Mouse (Mus musculus): ENCODE data around the gene Fam71e2. TPM values are rescaled to one million over a fixed set of nuclear protein-coding genes. Genes with fewer than 3 reads are reported as not detected.

Fam71e2 gene
- polyA plus RNA-seq, 1 experiment from 2014 or later: not detected

GRCm38 (mm10) chr7:4759670-4760069 lies 11.4 kb downstream of the Fam71e2 start:
- DNase-seq (no peak), ATAC-seq (ENCODE audit: low FRiP score, low TSS enrichment) (no peak)
- no peak overlapping the region for H3K4me3 ChIP-seq (replicated peaks; ENCODE audit: low read depth, low read length)
- no peak overlapping the region for H3K4me2 ChIP-seq (ENCODE audit: low read length)
- H3K9me3 ChIP-seq (ENCODE audit: control insufficient read depth, low read length): no peaks in the 10 kb centered on the region
- H3K27me3 ChIP-seq (ENCODE audit: control insufficient read depth, insufficient read depth, low read length): no peaks in the 10 kb centered on the region
- 50% methylated on average over 1 of the region's 1 CpGs for WGBS
- no peaks in the 10 kb centered on the region for H3K4me1 ChIP-seq (ENCODE audit: control insufficient read depth, insufficient read depth, low read length)
- H3K9ac ChIP-seq (replicated peaks; ENCODE audit: low read length): no peak overlapping the region
- no peaks in the 10 kb centered on the region for H3K36me3 ChIP-seq (ENCODE audit: control insufficient read depth, insufficient read depth, low read length)
- H3K27ac ChIP-seq (replicated peaks; ENCODE audit: low read depth, low read length): no peak overlapping the region

- no peak within 1 kb of the TSS for H3K9ac ChIP-seq (replicated peaks; ENCODE audit: low read length)
- H3K9me3 ChIP-seq (ENCODE audit: control insufficient read depth, low read length): no peaks in the 10 kb centered on the region
- H3K4me3 ChIP-seq (replicated peaks; ENCODE audit: low read depth, low read length): peak within 1 kb of the TSS; percentile 28
- H3K27me3 ChIP-seq (ENCODE audit: control insufficient read depth, insufficient read depth, low read length): no peaks in the 10 kb centered on the region
- WGBS: 3% methylated on average over 24 of the region's 24 CpGs
- ATAC-seq (ENCODE audit: low FRiP score, low TSS enrichment) (peak; percentile 91), DNase-seq (peak; percentile 88)
- peak within 1 kb of the TSS; percentile 50 for H3K4me2 ChIP-seq (ENCODE audit: low read length)
- 0 out of 2 replicates have a peak, but pooled peaks cover 3% of the 10 kb centered on the region for H3K36me3 ChIP-seq (ENCODE audit: control insufficient read depth, insufficient read depth, low read length)
- no peak within 1 kb of the TSS for H3K27ac ChIP-seq (replicated peaks; ENCODE audit: low read depth, low read length)
- peaks cover 14% of the 10 kb centered on the region for H3K4me1 ChIP-seq (ENCODE audit: control insufficient read depth, insufficient read depth, low read length)
Observed at GRCm38 (mm10) chr7:4752821-4753570, 18.1 kb downstream of the Fam71e2 start, which contains the start of gene Cox6b2. Gene Cox6b2, minus strand, starts transcription at chr7:4753094.

- ATAC-seq (ENCODE audit: low FRiP score, low TSS enrichment) (peak; percentile 77), DNase-seq (peak; percentile 48)
- Histone ChIP-seq H3K36me3 (ENCODE audit: control insufficient read depth, insufficient read depth, low read length) (peaks cover 6% of the 10 kb centered on the region; the same call in 1 of the 2 replicates), H3K27me3 (ENCODE audit: control insufficient read depth, insufficient read depth, low read length) (no peaks in the 10 kb centered on the region), H3K4me3 (replicated peaks; ENCODE audit: low read depth, low read length) (peak overlapping the region; percentile 28), H3K9me3 (ENCODE audit: control insufficient read depth, low read length) (no peaks in the 10 kb centered on the region), H3K27ac (replicated peaks; ENCODE audit: low read depth, low read length) (no peak overlapping the region), H3K9ac (replicated peaks; ENCODE audit: low read length) (no peak overlapping the region), H3K4me2 (ENCODE audit: low read length) (peak overlapping the region; percentile 50), H3K4me1 (ENCODE audit: control insufficient read depth, insufficient read depth, low read length) (peaks cover 14% of the 10 kb centered on the region)
- 3% methylated on average over 30 of the region's 30 CpGs for WGBS
Observed at GRCm38 (mm10) chr7:4751971-4752820, 18.9 kb downstream of the Fam71e2 start.

- no peak overlapping the region for H3K4me2 ChIP-seq (ENCODE audit: low read length)
- H3K4me1 ChIP-seq (ENCODE audit: control insufficient read depth, insufficient read depth, low read length): peaks cover 14% of the 10 kb centered on the region
- peaks cover 27% of the 10 kb centered on the region for H3K36me3 ChIP-seq (ENCODE audit: control insufficient read depth, insufficient read depth, low read length)
- H3K4me3 ChIP-seq (replicated peaks; ENCODE audit: low read depth, low read length): no peak overlapping the region
- no peaks in the 10 kb centered on the region for H3K27me3 ChIP-seq (ENCODE audit: control insufficient read depth, insufficient read depth, low read length)
- no peak overlapping the region for H3K27ac ChIP-seq (replicated peaks; ENCODE audit: low read depth, low read length)
- no peak overlapping the region for H3K9ac ChIP-seq (replicated peaks; ENCODE audit: low read length)
- H3K9me3 ChIP-seq (ENCODE audit: control insufficient read depth, low read length): no peaks in the 10 kb centered on the region
- no peak for ATAC-seq (ENCODE audit: low FRiP score, low TSS enrichment)
- 89% methylated on average over 2 of the region's 2 CpGs for WGBS
- DNase-seq: no peak
Observed at GRCm38 (mm10) chr7:4749169-4749568, 21.9 kb downstream of the Fam71e2 start.

- DNase-seq: no peak
- Histone ChIP-seq H3K27me3 (ENCODE audit: control insufficient read depth, insufficient read depth, low read length) (no peaks in the 10 kb centered on the region), H3K4me1 (ENCODE audit: control insufficient read depth, insufficient read depth, low read length) (peaks cover 14% of the 10 kb centered on the region), H3K9ac (replicated peaks; ENCODE audit: low read length) (no peak overlapping the region), H3K4me3 (replicated peaks; ENCODE audit: low read depth, low read length) (no peak overlapping the region), H3K4me2 (ENCODE audit: low read length) (no peak overlapping the region), H3K27ac (replicated peaks; ENCODE audit: low read depth, low read length) (no peak overlapping the region), H3K9me3 (ENCODE audit: control insufficient read depth, low read length) (no peaks in the 10 kb centered on the region), H3K36me3 (ENCODE audit: control insufficient read depth, insufficient read depth, low read length) (peaks cover 32% of the 10 kb centered on the region)
- WGBS: 82% methylated on average over 4 of the region's 4 CpGs
- ATAC-seq (ENCODE audit: low FRiP score, low TSS enrichment): no peak
Observed at GRCm38 (mm10) chr7:4748321-4748720, 22.8 kb downstream of the Fam71e2 start.

- no peaks in the 10 kb centered on the region for H3K27me3 ChIP-seq (ENCODE audit: control insufficient read depth, insufficient read depth, low read length)
- H3K27ac ChIP-seq (replicated peaks; ENCODE audit: low read depth, low read length): no peak overlapping the region
- no peak overlapping the region for H3K9ac ChIP-seq (replicated peaks; ENCODE audit: low read length)
- 78% methylated on average over 9 of the region's 9 CpGs for WGBS
- H3K4me2 ChIP-seq (ENCODE audit: low read length): no peak overlapping the region
- peaks cover 13% of the 10 kb centered on the region for H3K4me1 ChIP-seq (ENCODE audit: control insufficient read depth, insufficient read depth, low read length)
- peaks cover 38% of the 10 kb centered on the region for H3K36me3 ChIP-seq (ENCODE audit: control insufficient read depth, insufficient read depth, low read length)
- H3K4me3 ChIP-seq (replicated peaks; ENCODE audit: low read depth, low read length): no peak overlapping the region
- no peaks in the 10 kb centered on the region for H3K9me3 ChIP-seq (ENCODE audit: control insufficient read depth, low read length)
- DNase-seq: no peak
- no peak for ATAC-seq (ENCODE audit: low FRiP score, low TSS enrichment)
Observed at GRCm38 (mm10) chr7:4747156-4747899, 23.8 kb downstream of the Fam71e2 start.

GRCm38 (mm10) chr7:4746326-4746980 lies 24.6 kb downstream of the Fam71e2 start:
- Histone ChIP-seq H3K27ac (replicated peaks; ENCODE audit: low read depth, low read length) (no peak overlapping the region), H3K9ac (replicated peaks; ENCODE audit: low read length) (no peak overlapping the region), H3K27me3 (ENCODE audit: control insufficient read depth, insufficient read depth, low read length) (no peaks in the 10 kb centered on the region), H3K4me3 (replicated peaks; ENCODE audit: low read depth, low read length) (no peak overlapping the region), H3K4me1 (ENCODE audit: control insufficient read depth, insufficient read depth, low read length) (peaks cover 13% of the 10 kb centered on the region), H3K36me3 (ENCODE audit: control insufficient read depth, insufficient read depth, low read length) (peaks cover 38% of the 10 kb centered on the region), H3K4me2 (ENCODE audit: low read length) (no peak overlapping the region), H3K9me3 (ENCODE audit: control insufficient read depth, low read length) (no peaks in the 10 kb centered on the region)
- ATAC-seq (ENCODE audit: low FRiP score, low TSS enrichment) (no peak), DNase-seq (no peak)
- WGBS: 82% methylated on average over 22 of the region's 22 CpGs

GRCm38 (mm10) chr7:4744886-4745285 lies 26.2 kb downstream of the Fam71e2 start:
- H3K27ac ChIP-seq (replicated peaks; ENCODE audit: low read depth, low read length): no peak overlapping the region
- H3K36me3 ChIP-seq (ENCODE audit: control insufficient read depth, insufficient read depth, low read length): peaks cover 38% of the 10 kb centered on the region
- H3K9me3 ChIP-seq (ENCODE audit: control insufficient read depth, low read length): no peaks in the 10 kb centered on the region
- H3K4me3 ChIP-seq (replicated peaks; ENCODE audit: low read depth, low read length): no peak overlapping the region
- over 99% methylated on average over 5 of the region's 6 CpGs for WGBS
- no peaks in the 10 kb centered on the region for H3K27me3 ChIP-seq (ENCODE audit: control insufficient read depth, insufficient read depth, low read length)
- DNase-seq (no peak), ATAC-seq (ENCODE audit: low FRiP score, low TSS enrichment) (no peak)
- H3K4me1 ChIP-seq (ENCODE audit: control insufficient read depth, insufficient read depth, low read length): peaks cover 19% of the 10 kb centered on the region
- H3K4me2 ChIP-seq (ENCODE audit: low read length): no peak overlapping the region
- H3K9ac ChIP-seq (replicated peaks; ENCODE audit: low read length): no peak overlapping the region
